ENCODE assay signal across 19 mouse cellular contexts in genomic region chr5:91729868-91730267, GRCm38 (mm10).
DNase-seq lines count a peak whose midpoint lies in the region; ATAC-seq and TF ChIP-seq lines count a peak whose summit lies in the region.
"Had no signal": no experiment of that assay in that cellular context is flagged by ENCODE, and none has a peak within 500 bp of the region (broad histone marks: within the 10 kb centered on the region; RNA-seq: fewer than 3 reads in every experiment).

No protein-coding gene starts in this region.

- no peak for TF ChIP-seq POLR2A in MEL (IDR thresholded peaks at IDR 0.05; ENCODE audit: control insufficient read depth in 1 of 2, insufficient read depth in 1 of 2, low read depth in 1 of 2, low read length in 2 of 2, poor library complexity in 1 of 2)

- no peaks in the 10 kb centered on the region for H3K9me3 ChIP-seq in MEL (replicated peaks; ENCODE audit: insufficient read depth, low read length)
- H3K9me3 ChIP-seq: forebrain, embryonic 15.5 days; hindbrain, embryonic 12.5 days; limb, embryonic 13.5 days; megakaryocyte, embryonic 14.5 days; midbrain, embryonic 15.5 days had no signal

- peaks cover 12 to 58% of the 10 kb centered on the region in 2 experiments for H3K4me1 ChIP-seq in MEL (ENCODE audit: control insufficient read depth in 1 of 2, insufficient read depth in 2 of 2, low read length in 2 of 2)
- H3K4me1 ChIP-seq: forebrain, embryonic 15.5 days; hindbrain, embryonic 12.5 days; limb, embryonic 13.5 days; midbrain, embryonic 15.5 days had no signal

- no peak overlapping the region for H3K9ac ChIP-seq in MEL (ENCODE audit: control insufficient read depth, low read depth, low read length, poor library complexity, severe bottlenecking)
- H3K9ac ChIP-seq: forebrain, embryonic 15.5 days; hindbrain, embryonic 12.5 days; limb, embryonic 13.5 days; liver, embryonic 14.5 days; midbrain, embryonic 15.5 days had no signal

- H3K4me3 ChIP-seq in MEL (ENCODE audit: control insufficient read depth in 1 of 2, insufficient read depth in 1 of 2, low read depth in 2 of 2, low read length in 2 of 2): no peak overlapping the region
- H3K4me3 ChIP-seq in left cerebral cortex, adult 2 months: no peak overlapping the region
- H3K4me3 ChIP-seq: forebrain, embryonic 15.5 days; gastrocnemius, adult 2 months; hindbrain, embryonic 12.5 days; limb, embryonic 13.5 days; megakaryocyte, embryonic 14.5 days; midbrain, embryonic 15.5 days had no signal

- H3K79me2 ChIP-seq in MEL (ENCODE audit: control insufficient read depth, insufficient read depth, low read length, poor library complexity): peaks cover 16% of the 10 kb centered on the region

- no peak for TF ChIP-seq RAD21 in MEL (IDR thresholded peaks at IDR 0.05; ENCODE audit: low read depth, low read length)

- peak; percentile 21 for DNase-seq in heart, adult 11 months
- DNase-seq in heart, adult 18-20 months: no peak
- peak; percentile 62 for DNase-seq in MEL (ENCODE audit: low read depth, low spot score)
- DNase-seq in gonadal fat pad, adult 2 months (ENCODE audit: low read depth): peak; percentile 92
- DNase-seq in adipocyte (ENCODE audit: low spot score): no peak
- DNase-seq in left cerebral cortex, adult 2 months (ENCODE audit: extremely low spot score in 1 of 2, low spot score in 2 of 2): no peak
- DNase-seq: adrenal gland, postnatal 10 days; cerebellum, adult 2 months; gastrocnemius, adult 2 months; kidney, postnatal 14 days; layer of hippocampus, adult 9-11 months had no signal

- peak; percentile 90 for ATAC-seq in megakaryocyte progenitor cell, adult 5-6 weeks (replicated peaks; ENCODE audit: poor library complexity)
- ATAC-seq: inflammation-experienced regulatory T-cells, adult 6 months had no signal

- no peak overlapping the region for H3K27ac ChIP-seq in MEL (ENCODE audit: control insufficient read depth, low read depth, low read length)
- no peak overlapping the region for H3K27ac ChIP-seq in left cerebral cortex, adult 2 months
- H3K27ac ChIP-seq: forebrain, embryonic 15.5 days; gastrocnemius, adult 2 months; hindbrain, embryonic 12.5 days; limb, embryonic 13.5 days; liver, embryonic 14.5 days; midbrain, embryonic 15.5 days had no signal

- intact Hi-C loops in left cerebral cortex, adult 2 months (cut with DNase I): no loop called here

- H3K36me3 ChIP-seq in MEL (ENCODE audit: control insufficient read depth in 1 of 2, insufficient read depth in 2 of 2, low read length in 2 of 2): peaks cover 0 to 63% of the 10 kb centered on the region in 2 experiments; a peak in 3 of 4 replicates
- H3K36me3 ChIP-seq: forebrain, embryonic 15.5 days; hindbrain, embryonic 12.5 days; limb, embryonic 13.5 days; midbrain, embryonic 15.5 days had no signal

- no peak for TF ChIP-seq EP300 in MEL (IDR thresholded peaks at IDR 0.05; ENCODE audit: low read depth in 1 of 2, low read length in 2 of 2)

- H3K27me3 ChIP-seq in MEL (ENCODE audit: control insufficient read depth in 1 of 2, insufficient read depth in 2 of 2, low read length in 2 of 2): no peaks in the 10 kb centered on the region
- H3K27me3 ChIP-seq: forebrain, embryonic 15.5 days; limb, embryonic 13.5 days; megakaryocyte, embryonic 14.5 days had no signal

- no peak for TF ChIP-seq CTCF in MEL (IDR thresholded peaks at IDR 0.05 in 2 of 3, conservative IDR thresholded peaks at IDR 0.05 in 1 of 3; ENCODE audit: control insufficient read depth in 1 of 3, insufficient read depth in 1 of 3, low read depth in 2 of 3, low read length in 3 of 3, poor library complexity in 1 of 3, severe bottlenecking in 1 of 3)
- TF ChIP-seq CTCF in left cerebral cortex, adult 2 months (IDR thresholded peaks at IDR 0.05): no peak

TF ChIP-seq in MEL, 35 proteins besides CTCF, POLR2A, EP300 and RAD21:
- no peak for TF ChIP-seq ZMIZ1 (IDR thresholded peaks at IDR 0.05; ENCODE audit: low read depth, low read length)
- TF ChIP-seq GABPA (IDR thresholded peaks at IDR 0.05; ENCODE audit: low read depth, low read length): no peak
- TF ChIP-seq ZKSCAN1 (IDR thresholded peaks at IDR 0.05; ENCODE audit: low read depth, low read length): no peak
- TF ChIP-seq CHD2 (IDR thresholded peaks at IDR 0.05; ENCODE audit: low read length): no peak
- TF ChIP-seq KAT2A (conservative IDR thresholded peaks at IDR 0.05; ENCODE audit: low read depth, low read length): no peak
- no peak for TF ChIP-seq ZNF384 (IDR thresholded peaks at IDR 0.05; ENCODE audit: low read depth, low read length)
- no peak for TF ChIP-seq UBTF (IDR thresholded peaks at IDR 0.05; ENCODE audit: borderline replicate concordance, insufficient read depth, low read depth, low read length)
- TF ChIP-seq POLR2AphosphoS2 (IDR thresholded peaks at IDR 0.05; ENCODE audit: low read length): no peak
- no peak for TF ChIP-seq JUND (IDR thresholded peaks at IDR 0.05; ENCODE audit: low read depth, low read length)
- TF ChIP-seq RCOR1 (IDR thresholded peaks at IDR 0.05; ENCODE audit: low read depth, low read length): no peak
- TF ChIP-seq USF2 (IDR thresholded peaks at IDR 0.05; ENCODE audit: borderline replicate concordance in 1 of 2, insufficient read depth in 1 of 2, low read depth in 1 of 2, low read length in 2 of 2): no peak
- TF ChIP-seq MYB (IDR thresholded peaks at IDR 0.05; ENCODE audit: low read depth, low read length): no peak
- TF ChIP-seq MEF2A (IDR thresholded peaks at IDR 0.05; ENCODE audit: extremely low read depth, insufficient replicate concordance, low read depth, low read length, poor library complexity, severe bottlenecking): no peak
- no peak for TF ChIP-seq ETS1 (IDR thresholded peaks at IDR 0.05; ENCODE audit: low read depth, low read length)
- TF ChIP-seq MXI1 (IDR thresholded peaks at IDR 0.05; ENCODE audit: low read depth, low read length): no peak
- no peak for TF ChIP-seq ZC3H11A (IDR thresholded peaks at IDR 0.05; ENCODE audit: low read depth, low read length)
- no peak for TF ChIP-seq E2F4 (IDR thresholded peaks at IDR 0.05; ENCODE audit: borderline replicate concordance, low read depth, low read length)
- TF ChIP-seq SMC3 (IDR thresholded peaks at IDR 0.05; ENCODE audit: low read depth, low read length): no peak
- TF ChIP-seq MAFK (IDR thresholded peaks at IDR 0.05; ENCODE audit: borderline replicate concordance, low read depth, low read length): no peak

Comparison
In these comparisons a context has a peak if more than half of its experiments do, and no peak if none do; other contexts are left out.
1. DNase-seq: peak in heart, adult 11 months (single experiment), MEL (single experiment) and gonadal fat pad, adult 2 months (single experiment); none in heart, adult 18-20 months (0 of 2), adipocyte (single experiment) and left cerebral cortex, adult 2 months (0 of 2).